Mouse (Mus musculus) liver, postnatal 0 days (tissue): ENCODE measurements around the gene Gm20696.

Experiments used
- CTCF ChIP-seq: sonication (generic); IDR thresholded peaks from 2 replicates; pipeline ENCODE4 v1.5.1; 2016; ENCODE audit warnings: antibody characterized with exemption, low read depth
- EP300 ChIP-seq: IDR thresholded peaks from 2 replicates; pipeline ENCODE4 v1.6.1; 2016; ENCODE audit warnings: antibody characterized with exemption, low read depth, mild to moderate bottlenecking

DNA sequence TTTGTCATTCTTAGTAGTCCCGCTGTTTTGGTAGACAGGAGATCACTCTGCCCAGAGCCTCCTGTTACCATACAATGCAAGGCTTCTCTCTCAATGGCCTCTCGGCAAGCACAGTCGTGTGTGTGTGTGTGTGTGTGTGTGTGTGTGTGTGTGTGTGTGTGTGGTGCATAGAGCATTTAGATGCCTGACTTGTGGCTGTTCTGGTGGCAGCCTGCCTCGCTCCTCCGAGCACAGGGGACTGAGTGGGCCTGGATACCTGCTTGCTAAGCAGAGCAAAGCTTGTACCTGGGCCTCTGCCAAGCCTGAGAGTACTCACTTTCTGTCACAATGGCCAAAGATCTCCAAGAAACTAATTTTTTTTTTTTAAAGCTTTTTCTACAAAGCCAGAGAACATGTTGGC is 67.4 kb downstream of the Gm20696 start:
- no peak for TF ChIP-seq CTCF
- TF ChIP-seq EP300, result no peak
